Mouse (Mus musculus) heart, postnatal 25 days (tissue): ENCODE measurements around the gene St3gal5. TPM values are rescaled to one million over a fixed set of nuclear protein-coding genes. Genes with fewer than 3 reads are reported as not detected.
A peak's percentile ranks its signal among the peaks of the same experiment; 100 is the strongest.
"Not testable (repeated sequence)": the region's sequence is repeated elsewhere in the genome, so short reads cannot be mapped to it uniquely, and the experiment has no call there.

Source experiments
- DNase-seq: peaks from one replicate; pipeline ENCODE4 v3.0.0; 2022; ENCODE audit warnings: low spot score
- intact Hi-C: fragments of 180-260 bp; cut with DNase I; formaldehyde crosslinking; loops from one replicate; pipeline ENCODE4 v1.15.1; 2025
- total RNA-seq, 2 experiments: library from RNA; stranded (reverse); gene quantifications; 2 replicates each; pipeline ENCODE4 v1.2.3; 2021

The St3gal5 gene
- total RNA-seq = 10 to 100 TPM; 56.3 to 58.1 TPM

- intact Hi-C loops = loop anchor here (5.0 kb wide), 2 partner anchors 65 to 165 kb away; no protein-coding TSS in a partner anchor
- peak; percentile 86 for DNase-seq
Measured at GRCm38 (mm10) chr6:72097181-72097995, at the start of gene St3gal5. Gene St3gal5 (plus strand): TSS chr6:72097592.

- intact Hi-C loops = no loop called here
Measured at GRCm38 (mm10) chr6:72048643-72049042, 48.7 kb upstream of the St3gal5 start.

GRCm38 (mm10) chr6:72049941-72050340 lies 47.5 kb upstream of the St3gal5 start:
- intact Hi-C loops = loop anchor here (5.0 kb wide), 1 partner anchor 123 kb away; no protein-coding TSS in a partner anchor
- no peak for DNase-seq

More at GRCm38 (mm10) chr6:72048643-72049042, 48.7 kb upstream of the St3gal5 start:
- no peak for DNase-seq

GRCm38 (mm10) chr6:72050827-72051226 lies 46.6 kb upstream of the St3gal5 start:
- intact Hi-C loops = loop anchor here (5.0 kb wide), 1 partner anchor 124 kb away; no protein-coding TSS in a partner anchor
- no peak for DNase-seq

- DNase-seq = no peak
- intact Hi-C loops = loop anchor here (5.0 kb wide), 1 partner anchor 124 kb away; no protein-coding TSS in a partner anchor
Measured at GRCm38 (mm10) chr6:72051247-72051646, 46.1 kb upstream of the St3gal5 start.

GRCm38 (mm10) chr6:72051757-72052156 lies 45.6 kb upstream of the St3gal5 start:
- no peak for DNase-seq
- intact Hi-C loops = loop anchor here (5.0 kb wide), 1 partner anchor 124 kb away; no protein-coding TSS in a partner anchor

- no peak for DNase-seq
- intact Hi-C loops = no loop called here
Measured at GRCm38 (mm10) chr6:72056548-72056947, 40.8 kb upstream of the St3gal5 start.

GRCm38 (mm10) chr6:72058398-72058889 lies 38.9 kb upstream of the St3gal5 start:
- intact Hi-C loops = loop anchor here (1.0 kb wide), 1 partner anchor 58 kb away; no protein-coding TSS in a partner anchor
- no peak for DNase-seq

GRCm38 (mm10) chr6:72060677-72061076 lies 36.7 kb upstream of the St3gal5 start:
- intact Hi-C loops, DNase-seq: not testable (repeated sequence)

GRCm38 (mm10) chr6:72063718-72064117 lies 33.7 kb upstream of the St3gal5 start:
- intact Hi-C loops = no loop called here
- DNase-seq = no peak

- intact Hi-C loops = no loop called here
- DNase-seq = no peak
Measured at GRCm38 (mm10) chr6:72065988-72066387, 31.4 kb upstream of the St3gal5 start.

GRCm38 (mm10) chr6:72068436-72068835 lies 29.0 kb upstream of the St3gal5 start:
- intact Hi-C loops = no loop called here
- DNase-seq = no peak

GRCm38 (mm10) chr6:72071281-72071870 lies 26.0 kb upstream of the St3gal5 start:
- DNase-seq = no peak
- intact Hi-C loops = no loop called here

- no peak for DNase-seq
- intact Hi-C loops = no loop called here
Measured at GRCm38 (mm10) chr6:72073781-72074180, 23.6 kb upstream of the St3gal5 start.

- no peak for DNase-seq
- intact Hi-C loops = no loop called here
Measured at GRCm38 (mm10) chr6:72076512-72076911, 20.9 kb upstream of the St3gal5 start.

- DNase-seq = no peak
- intact Hi-C loops = no loop called here
Measured at GRCm38 (mm10) chr6:72078178-72078577, 19.2 kb upstream of the St3gal5 start.

- peak; percentile 23 for DNase-seq
- intact Hi-C loops = no loop called here
Measured at GRCm38 (mm10) chr6:72081318-72082024, 15.9 kb upstream of the St3gal5 start.

- no peak for DNase-seq
- intact Hi-C loops = no loop called here
Measured at GRCm38 (mm10) chr6:72087402-72087801, 10.0 kb upstream of the St3gal5 start.

GRCm38 (mm10) chr6:72089865-72090264 lies 7.5 kb upstream of the St3gal5 start:
- DNase-seq = no peak
- intact Hi-C loops = no loop called here

- intact Hi-C loops = no loop called here
- DNase-seq = no peak
Measured at GRCm38 (mm10) chr6:72091007-72091406, 6.4 kb upstream of the St3gal5 start.
